Mouse (Mus musculus) kidney, adult 18-20 months (tissue): ENCODE measurements around the gene Medag.

ENCODE experiments used
- DNase-seq: peaks from one replicate; pipeline ENCODE4 v3.0.0; 2021

Gene Medag

GRCm38 (mm10) chr5:149430943-149431342 is 19.4 kb downstream of the Medag start:
- DNase-seq: no peak

- DNase-seq: no peak
Measured at GRCm38 (mm10) chr5:149433618-149434017, 22.1 kb downstream of the Medag start.

GRCm38 (mm10) chr5:149434141-149434690 is 22.7 kb downstream of the Medag start:
- DNase-seq: no peak

- DNase-seq: no peak
Measured at GRCm38 (mm10) chr5:149436541-149436940, 25.0 kb downstream of the Medag start.

GRCm38 (mm10) chr5:149437150-149437549 is 25.6 kb downstream of the Medag start:
- no peak for DNase-seq

GRCm38 (mm10) chr5:149439531-149440179 is 28.1 kb downstream of the Medag start, which contains the start of gene Tex26:
Gene Tex26, plus strand, starts transcription at chr5:149439660.
- peak; percentile 13 for DNase-seq

- peak; percentile 5 for DNase-seq
Measured at GRCm38 (mm10) chr5:149440180-149440573, 28.6 kb downstream of the Medag start.

GRCm38 (mm10) chr5:149441646-149442276 is 30.2 kb downstream of the Medag start:
- DNase-seq: no peak

GRCm38 (mm10) chr5:149442277-149442660 is 30.7 kb downstream of the Medag start:
- no peak for DNase-seq

GRCm38 (mm10) chr5:149444451-149444850 is 32.9 kb downstream of the Medag start:
- no peak for DNase-seq

- no peak for DNase-seq
Measured at GRCm38 (mm10) chr5:149446495-149446894, 34.9 kb downstream of the Medag start.

GRCm38 (mm10) chr5:149447733-149448132 is 36.2 kb downstream of the Medag start:
- no peak for DNase-seq

- no peak for DNase-seq
Measured at GRCm38 (mm10) chr5:149449406-149449805, 37.9 kb downstream of the Medag start.

- DNase-seq: no peak
Measured at GRCm38 (mm10) chr5:149451209-149451681, 39.7 kb downstream of the Medag start.

- DNase-seq: peak; percentile 76
Measured at GRCm38 (mm10) chr5:149454281-149454680, 42.7 kb downstream of the Medag start.

- DNase-seq: no peak
Measured at GRCm38 (mm10) chr5:149456544-149456943, 45.0 kb downstream of the Medag start.

GRCm38 (mm10) chr5:149462071-149462470 is 50.5 kb downstream of the Medag start:
- no peak for DNase-seq

- no peak for DNase-seq
Measured at GRCm38 (mm10) chr5:149465305-149465704, 53.8 kb downstream of the Medag start.

- DNase-seq: no peak
Measured at GRCm38 (mm10) chr5:149474142-149474541, 62.6 kb downstream of the Medag start.

GRCm38 (mm10) chr5:149474701-149475468 is 63.3 kb downstream of the Medag start:
- DNase-seq: no peak
